Mouse (Mus musculus) MEL (cell line): Measurements from ENCODE around the gene Slc44a2. TPM values are rescaled to one million over a fixed set of nuclear protein-coding genes. Genes with fewer than 3 reads are reported as not detected.

Source experiments
- DNase-seq: peaks from one replicate; pipeline ENCODE4 v3.0.0; 2011; ENCODE audit warnings: low read depth, low spot score
- H3K27ac ChIP-seq: 2 replicates; pipeline ENCODE4 v1.5.1; 2012; ENCODE audit warnings: low read depth, mild to moderate bottlenecking, control low read depth, low read length, moderate library complexity; ENCODE audit not compliant: control insufficient read depth
- H3K27me3 ChIP-seq, 2 experiments: fragments of 150-350 bp in 1 of 2; sonication (generic) in 1 of 2; 2 replicates each; pipeline ENCODE4 v1.6.1; 2012; ENCODE audit warnings: low read length in 2 of 2, mild to moderate bottlenecking in 2 of 2, improper control_type of control experiment in 1 of 2, moderate library complexity in 1 of 2; ENCODE audit not compliant: insufficient read depth in 2 of 2, control insufficient read depth in 1 of 2
- H3K36me3 ChIP-seq, 2 experiments: 2 replicates each; pipeline ENCODE4 v1.6.1; 2012 to 2014; ENCODE audit warnings: low read length in 2 of 2, improper control_type of control experiment in 1 of 2, inconsistent platforms in 1 of 2, mild to moderate bottlenecking in 1 of 2; ENCODE audit not compliant: insufficient read depth in 2 of 2, control insufficient read depth in 1 of 2
- H3K4me1 ChIP-seq, 2 experiments: fragments of 150-350 bp in 1 of 2; sonication (generic) in 1 of 2; 2 replicates each; pipeline ENCODE4 v1.6.1; 2012; ENCODE audit warnings: low read length in 2 of 2, improper control_type of control experiment in 1 of 2, mild to moderate bottlenecking in 1 of 2; ENCODE audit not compliant: insufficient read depth in 2 of 2, control insufficient read depth in 1 of 2
- H3K4me3 ChIP-seq, 2 experiments: fragments of 150-350 bp in 1 of 2; sonication (generic) in 1 of 2; 2 replicates each; pipeline ENCODE4 v1.5.1; 2012; ENCODE audit warnings: low read depth in 2 of 2, low read length in 2 of 2, mild to moderate bottlenecking in 2 of 2, moderate library complexity in 2 of 2, control low read depth in 1 of 2, improper control_type of control experiment in 1 of 2; ENCODE audit not compliant: control insufficient read depth in 1 of 2, insufficient read depth in 1 of 2
- H3K79me2 ChIP-seq: 2 replicates; pipeline ENCODE4 v1.6.1; 2012; ENCODE audit warnings: mild to moderate bottlenecking, low read length, moderate library complexity; ENCODE audit not compliant: control insufficient read depth, poor library complexity, insufficient read depth
- H3K9ac ChIP-seq: 2 replicates; pipeline ENCODE4 v1.6.1; 2012; ENCODE audit warnings: low read depth, mild to moderate bottlenecking, control low read depth, low read length, moderate library complexity; ENCODE audit not compliant: control insufficient read depth, poor library complexity, severe bottlenecking
- H3K9me3 ChIP-seq: fragments of 150-350 bp; sonication (generic); replicated peaks from 2 replicates; pipeline ENCODE4 v1.6.1; 2012; ENCODE audit warnings: mild to moderate bottlenecking, low read length, improper control_type of control experiment, moderate library complexity; ENCODE audit not compliant: insufficient read depth
- BHLHE40 ChIP-seq: IDR thresholded peaks from 2 replicates; pipeline ENCODE4 v1.6.1; 2012; ENCODE audit warnings: low read depth, mild to moderate bottlenecking, inconsistent platforms, low read length, improper control_type of control experiment, borderline replicate concordance
- CHD1 ChIP-seq: IDR thresholded peaks from 2 replicates; pipeline ENCODE4 v1.6.1; 2012; ENCODE audit warnings: low read depth, mild to moderate bottlenecking, inconsistent platforms, low read length, improper control_type of control experiment
- CTCF ChIP-seq, 3 experiments: IDR thresholded peaks in 2 of 3; conservative IDR thresholded peaks in 1 of 3; 2 replicates each; pipeline ENCODE4 v1.5.1; 2011 to 2012; ENCODE audit warnings: low read length in 3 of 3, low read depth in 2 of 3, mild to moderate bottlenecking in 2 of 3, improper control_type of control experiment in 1 of 3, inconsistent platforms in 1 of 3, mixed read lengths in 1 of 3, moderate library complexity in 1 of 3; ENCODE audit not compliant: control insufficient read depth in 1 of 3, insufficient read depth in 1 of 3, poor library complexity in 1 of 3, severe bottlenecking in 1 of 3
- E2F4 ChIP-seq: IDR thresholded peaks from 2 replicates; pipeline ENCODE4 v1.6.1; 2011; ENCODE audit warnings: low read depth, low read length, improper control_type of control experiment, borderline replicate concordance
- ELF1 ChIP-seq: IDR thresholded peaks from 2 replicates; pipeline ENCODE4 v1.6.1; 2014; ENCODE audit warnings: low read depth, mild to moderate bottlenecking, inconsistent platforms, low read length, improper control_type of control experiment, moderate library complexity
- EP300 ChIP-seq, 2 experiments: IDR thresholded peaks; 2 replicates each; pipeline ENCODE4 v1.6.1; 2011; ENCODE audit warnings: improper control_type of control experiment in 2 of 2, low read length in 2 of 2, low read depth in 1 of 2, mild to moderate bottlenecking in 1 of 2
- ETS1 ChIP-seq: IDR thresholded peaks from 2 replicates; pipeline ENCODE4 v1.6.1; 2012; ENCODE audit warnings: low read depth, mild to moderate bottlenecking, inconsistent platforms, low read length, improper control_type of control experiment, moderate library complexity
- GABPA ChIP-seq: IDR thresholded peaks from 2 replicates; pipeline ENCODE4 v1.6.1; 2012; ENCODE audit warnings: low read depth, mild to moderate bottlenecking, inconsistent platforms, low read length, improper control_type of control experiment, moderate library complexity
- HCFC1 ChIP-seq: IDR thresholded peaks from 2 replicates; pipeline ENCODE4 v1.6.1; 2012; ENCODE audit warnings: low read depth, mild to moderate bottlenecking, inconsistent platforms, low read length, improper control_type of control experiment, moderate library complexity
- MAX ChIP-seq: IDR thresholded peaks from 2 replicates; pipeline ENCODE4 v1.6.1; 2011; ENCODE audit warnings: low read length, improper control_type of control experiment
- MAZ ChIP-seq: IDR thresholded peaks from 2 replicates; pipeline ENCODE4 v1.6.1; 2012; ENCODE audit warnings: low read depth, mild to moderate bottlenecking, inconsistent platforms, low read length, improper control_type of control experiment
- MXI1 ChIP-seq: IDR thresholded peaks from 2 replicates; pipeline ENCODE4 v1.6.1; 2011; ENCODE audit warnings: mild to moderate bottlenecking, low read depth, low read length, improper control_type of control experiment
- MYB ChIP-seq: IDR thresholded peaks from 2 replicates; pipeline ENCODE4 v1.6.1; 2011; ENCODE audit warnings: mild to moderate bottlenecking, low read depth, low read length, improper control_type of control experiment
- MYC ChIP-seq: IDR thresholded peaks from 2 replicates; pipeline ENCODE4 v1.6.1; 2011; ENCODE audit warnings: low read depth, mild to moderate bottlenecking, low read length, improper control_type of control experiment, moderate library complexity
- POLR2AphosphoS2 ChIP-seq: IDR thresholded peaks from 2 replicates; pipeline ENCODE4 v1.6.1; 2011; ENCODE audit warnings: low read length, improper control_type of control experiment
- POLR2AphosphoS5 ChIP-seq: IDR thresholded peaks from 2 replicates; pipeline ENCODE4 v1.6.1; 2012; ENCODE audit warnings: low read depth, borderline replicate concordance, mild to moderate bottlenecking, inconsistent platforms, low read length, moderate library complexity, mixed read lengths
- RCOR1 ChIP-seq: IDR thresholded peaks from 2 replicates; pipeline ENCODE4 v1.6.1; 2012; ENCODE audit warnings: low read depth, mild to moderate bottlenecking, inconsistent platforms, low read length, improper control_type of control experiment
- SIN3A ChIP-seq: IDR thresholded peaks from 2 replicates; pipeline ENCODE4 v1.6.1; 2012; ENCODE audit warnings: low read length, improper control_type of control experiment, inconsistent platforms
- SMC3 ChIP-seq: IDR thresholded peaks from 2 replicates; pipeline ENCODE4 v1.6.1; 2011; ENCODE audit warnings: low read depth, low read length, improper control_type of control experiment
- TAL1 ChIP-seq: IDR thresholded peaks from 2 replicates; pipeline ENCODE4 v1.6.1; 2012; ENCODE audit warnings: mild to moderate bottlenecking, inconsistent platforms, low read length, moderate library complexity, mixed read lengths
- TCF12 ChIP-seq: IDR thresholded peaks from 2 replicates; pipeline ENCODE4 v1.6.1; 2014; ENCODE audit warnings: low read depth, mild to moderate bottlenecking, inconsistent platforms, low read length, improper control_type of control experiment, moderate library complexity
- USF2 ChIP-seq, 2 experiments: IDR thresholded peaks; 2 replicates each; pipeline ENCODE4 v1.6.1; 2011 to 2012; ENCODE audit warnings: improper control_type of control experiment in 2 of 2, low read length in 2 of 2, borderline replicate concordance in 1 of 2, inconsistent platforms in 1 of 2, low read depth in 1 of 2, mild to moderate bottlenecking in 1 of 2; ENCODE audit not compliant: insufficient read depth in 1 of 2
- ZC3H11A ChIP-seq: IDR thresholded peaks from 2 replicates; pipeline ENCODE4 v1.6.1; 2012; ENCODE audit warnings: low read depth, mild to moderate bottlenecking, inconsistent platforms, low read length, improper control_type of control experiment
- ZMIZ1 ChIP-seq: IDR thresholded peaks from 2 replicates; pipeline ENCODE4 v1.6.1; 2012; ENCODE audit warnings: low read depth, mild to moderate bottlenecking, inconsistent platforms, low read length, improper control_type of control experiment, moderate library complexity
- polyA plus RNA-seq, 2 experiments: library from polyadenylated mRNA; stranded (reverse) in 1 of 2; unstranded in 1 of 2; fragments of >175 nt in 1 of 2; fragments of >200 nt in 1 of 2; gene quantifications; 2 replicates each; pipeline versions ENCODE4 v1.2.1 to v1.2.4; 2012; ENCODE audit warnings: low replicate concordance in 2 of 2, low read depth in 1 of 2; ENCODE audit not compliant: insufficient read length in 2 of 2, insufficient read depth in 1 of 2, missing spikeins in 1 of 2
- total RNA-seq: library from RNA; depleted of rRNA; stranded (reverse); fragments of 300-350 nt; gene quantifications from 2 replicates; pipeline ENCODE4 v1.2.3, GENCODE M21; 2012

Gene Slc44a2
- total and polyA plus RNA-seq, 3 experiments = 27.3 to 121 TPM; not detected in 1

- TF ChIP-seq CTCF (IDR thresholded peaks at IDR 0.05 in 2 of 3, conservative IDR thresholded peaks at IDR 0.05 in 1 of 3; ENCODE audit: control insufficient read depth in 1 of 3, insufficient read depth in 1 of 3, low read depth in 2 of 3, low read length in 3 of 3, poor library complexity in 1 of 3, severe bottlenecking in 1 of 3) (no peak), MAX (0 out of 2 replicates have a peak, but pooled peaks have one; percentile 18), TAL1 (0 out of 2 replicates have a peak, but pooled peaks have one; percentile 4), ETS1 (no peak), MYC (0 out of 2 replicates have a peak, but pooled peaks have one; percentile 22), HCFC1 (0 out of 2 replicates have a peak, but pooled peaks have one; percentile 51), SIN3A (peak; percentile 63; the same call in 1 of the 2 replicates), E2F4 (no peak), POLR2AphosphoS2 (no peak), CHD1 (no peak), GABPA (no peak), ELF1 (0 out of 2 replicates have a peak, but pooled peaks have one; percentile 14), EP300 (IDR thresholded peaks at IDR 0.05; ENCODE audit: low read depth in 1 of 2, low read length in 2 of 2) (no peak), MAZ (no peak), MXI1 (0 out of 2 replicates have a peak, but pooled peaks have one; percentile 42), RCOR1 (no peak), BHLHE40 (no peak), SMC3 (no peak), POLR2AphosphoS5 (no peak)
Observed at GRCm38 (mm10) chr9:21309150-21309741, 11.3 kb upstream of the Slc44a2 start (continued).

- no peak overlapping the region for H3K9ac ChIP-seq
- no peak overlapping the region for H3K27ac ChIP-seq
- H3K4me1 ChIP-seq = peaks cover 4 to 12% of the 10 kb centered on the region in 2 experiments; a peak in 3 of 4 replicates
- H3K36me3 ChIP-seq = peaks cover 0 to 10% of the 10 kb centered on the region in 2 experiments; a peak in 2 of 4 replicates
- H3K79me2 ChIP-seq = no peaks in the 10 kb centered on the region
- TF ChIP-seq USF2 (IDR thresholded peaks at IDR 0.05; ENCODE audit: borderline replicate concordance in 1 of 2, insufficient read depth in 1 of 2, low read depth in 1 of 2, low read length in 2 of 2) (no peak), TCF12 (no peak), MXI1 (no peak), SMC3 (no peak), MYB (no peak), ZMIZ1 (no peak), POLR2AphosphoS2 (no peak), ZC3H11A (no peak)
- no peak overlapping the region for H3K4me3 ChIP-seq
- no peaks in the 10 kb centered on the region for H3K9me3 ChIP-seq
- no peaks in the 10 kb centered on the region for H3K27me3 ChIP-seq
- no peak for DNase-seq
Observed at GRCm38 (mm10) chr9:21311695-21312094, 8.8 kb upstream of the Slc44a2 start.
